Mouse (Mus musculus) hindbrain, embryonic 16.5 days (tissue): ENCODE measurements at regions not wholly inside any gene's neighbourhood (a gene's known extent, or its start where the extent isn't known, plus 50 kb on each side); places are given as distances from the start of the nearest gene placed in this dataset.

Experiments
- ATAC-seq: fragments of 200-750 bp; cut with Nextera tagmentation; 2 replicates; pipeline ENCODE4 v1.8.0; 2017; ENCODE audit warnings: moderate TSS enrichment, moderate library complexity
- H3K27ac ChIP-seq: fragments of 300-500 bp; sonication (generic); 2 replicates; pipeline ENCODE4 v1.5.1; 2014; ENCODE audit warnings: low read depth, mild to moderate bottlenecking, control low read depth, low read length, moderate library complexity
- H3K27me3 ChIP-seq: fragments of 300-500 bp; sonication (generic); replicated peaks from 2 replicates; pipeline ENCODE4 v1.6.1; 2014; ENCODE audit warnings: low read length; ENCODE audit not compliant: control insufficient read depth, insufficient read depth
- H3K36me3 ChIP-seq: fragments of 300-500 bp; sonication (generic); 2 replicates; pipeline ENCODE4 v1.6.1; 2014; ENCODE audit warnings: mild to moderate bottlenecking, low read length, moderate library complexity, mixed read lengths; ENCODE audit not compliant: control insufficient read depth, insufficient read depth
- H3K4me1 ChIP-seq: fragments of 300-500 bp; sonication (generic); 2 replicates; pipeline ENCODE4 v1.6.1; 2014; ENCODE audit warnings: low read depth, low read length; ENCODE audit not compliant: control insufficient read depth, insufficient read depth
- H3K4me2 ChIP-seq: fragments of 300-500 bp; sonication (generic); 2 replicates; pipeline ENCODE4 v1.6.1; 2014; ENCODE audit warnings: mild to moderate bottlenecking, low read length, control low read depth, moderate library complexity
- H3K4me3 ChIP-seq: fragments of 300-500 bp; sonication (generic); 2 replicates; pipeline ENCODE4 v1.5.1; 2014; ENCODE audit warnings: mild to moderate bottlenecking, low read length, control low read depth, moderate library complexity
- H3K9ac ChIP-seq: fragments of 300-500 bp; sonication (generic); 2 replicates; pipeline ENCODE4 v1.6.1; 2014; ENCODE audit warnings: low read depth, mild to moderate bottlenecking, control low read depth, low read length, moderate library complexity
- H3K9me3 ChIP-seq: fragments of 300-500 bp; sonication (generic); 2 replicates; pipeline ENCODE4 v1.6.1; 2014; ENCODE audit warnings: mild to moderate bottlenecking, low read length, moderate library complexity; ENCODE audit not compliant: control insufficient read depth
- WGBS: fragments of 180-500 bp; shearing (Covaris S2); extraction: QIAGEN DNeasy Blood & Tissue Kit; methylation state at CpG from one replicate; pipeline ENCODE4 v1.1.7; 2014; 5-methylcytosine and 5-hydroxymethylcytosine counted together

- no peaks in the 10 kb centered on the region for H3K27me3 ChIP-seq
- ATAC-seq, result peak; percentile 74; the same call in 1 of the 2 replicates
These were observed 109.4 kb upstream of the Gm12830 start for GRCm38 (mm10) chr4:114712005-114712665.

GRCm38 (mm10) chr4:114712921-114713527 lies 108.5 kb upstream of the Gm12830 start:
- H3K27me3 ChIP-seq, result no peaks in the 10 kb centered on the region
- H3K4me2 ChIP-seq, result no peak overlapping the region
- no peak overlapping the region for H3K27ac ChIP-seq
- H3K4me1 ChIP-seq, result no peaks in the 10 kb centered on the region
- WGBS, result 62% methylated on average over 4 of the region's 4 CpGs
- no peaks in the 10 kb centered on the region for H3K36me3 ChIP-seq
- no peak overlapping the region for H3K4me3 ChIP-seq
- no peaks in the 10 kb centered on the region; the same call in 1 of the 2 replicates for H3K9me3 ChIP-seq
- H3K9ac ChIP-seq, result no peak overlapping the region
- ATAC-seq, result peak; percentile 57

More at GRCm38 (mm10) chr4:114712005-114712665, 109.4 kb upstream of the Gm12830 start:
- H3K27ac ChIP-seq, result no peak overlapping the region
- no peaks in the 10 kb centered on the region for H3K9me3 ChIP-seq
- no peaks in the 10 kb centered on the region for H3K36me3 ChIP-seq
- H3K9ac ChIP-seq, result no peak overlapping the region
- H3K4me1 ChIP-seq, result no peaks in the 10 kb centered on the region
- no peak overlapping the region for H3K4me3 ChIP-seq
- WGBS, result 43% methylated on average over 7 of the region's 7 CpGs
- no peak overlapping the region for H3K4me2 ChIP-seq

GRCm38 (mm10) chr4:114716703-114717102 lies 104.8 kb upstream of the Gm12830 start:
- no peak for ATAC-seq
- Histone ChIP-seq H3K4me3 (no peak overlapping the region), H3K27me3 (no peaks in the 10 kb centered on the region), H3K9me3 (no peaks in the 10 kb centered on the region; the same call in 1 of the 2 replicates), H3K4me1 (no peaks in the 10 kb centered on the region), H3K4me2 (no peak overlapping the region), H3K9ac (no peak overlapping the region), H3K36me3 (no peaks in the 10 kb centered on the region), H3K27ac (no peak overlapping the region)
- WGBS, result 85% methylated on average over 2 of the region's 2 CpGs

GRCm38 (mm10) chr4:114720696-114721095 lies 100.8 kb upstream of the Gm12830 start:
- Histone ChIP-seq H3K4me3 (no peak overlapping the region), H3K9me3 (no peaks in the 10 kb centered on the region; the same call in 1 of the 2 replicates), H3K27me3 (no peaks in the 10 kb centered on the region), H3K9ac (no peak overlapping the region), H3K4me1 (no peaks in the 10 kb centered on the region), H3K27ac (no peak overlapping the region), H3K4me2 (no peak overlapping the region), H3K36me3 (no peaks in the 10 kb centered on the region)
- 74% methylated on average over 3 of the region's 3 CpGs for WGBS
- ATAC-seq, result no peak

- H3K36me3 ChIP-seq, result no peaks in the 10 kb centered on the region
- H3K27ac ChIP-seq, result no peak overlapping the region
- no peak overlapping the region for H3K4me3 ChIP-seq
- no peaks in the 10 kb centered on the region for H3K4me1 ChIP-seq
- no peak overlapping the region for H3K4me2 ChIP-seq
- 71% methylated on average over 2 of the region's 2 CpGs for WGBS
- H3K9ac ChIP-seq, result no peak overlapping the region
- H3K27me3 ChIP-seq, result no peaks in the 10 kb centered on the region
- no peak for ATAC-seq
- no peaks in the 10 kb centered on the region; the same call in 1 of the 2 replicates for H3K9me3 ChIP-seq
These were observed 100.1 kb upstream of the Gm12830 start for GRCm38 (mm10) chr4:114721386-114721785.

- 56% methylated on average over 11 of the region's 11 CpGs for WGBS
- Histone ChIP-seq H3K4me2 (no peak overlapping the region), H3K27me3 (no peaks in the 10 kb centered on the region), H3K4me3 (no peak overlapping the region), H3K36me3 (no peaks in the 10 kb centered on the region), H3K4me1 (no peaks in the 10 kb centered on the region), H3K9ac (no peak overlapping the region), H3K9me3 (no peaks in the 10 kb centered on the region), H3K27ac (no peak overlapping the region)
- ATAC-seq, result peak; percentile 77
These were observed 93.1 kb upstream of the Gm12830 start for GRCm38 (mm10) chr4:114728235-114729000.

GRCm38 (mm10) chr4:114733256-114734004 lies 88.1 kb upstream of the Gm12830 start:
- Histone ChIP-seq H3K4me2 (no peak overlapping the region), H3K9ac (no peak overlapping the region), H3K27ac (no peak overlapping the region), H3K4me3 (no peak overlapping the region), H3K27me3 (no peaks in the 10 kb centered on the region), H3K4me1 (no peaks in the 10 kb centered on the region), H3K36me3 (no peaks in the 10 kb centered on the region), H3K9me3 (no peaks in the 10 kb centered on the region)
- WGBS, result 89% methylated on average over 10 of the region's 10 CpGs
- ATAC-seq, result no peak

GRCm38 (mm10) chr4:114738903-114739667 lies 82.4 kb upstream of the Gm12830 start:
- H3K4me1 ChIP-seq, result no peaks in the 10 kb centered on the region
- WGBS, result 54% methylated on average over 16 of the region's 16 CpGs
- no peak for ATAC-seq

More at GRCm38 (mm10) chr4:114738903-114739667, 82.4 kb upstream of the Gm12830 start:
- no peaks in the 10 kb centered on the region for H3K36me3 ChIP-seq
- H3K4me3 ChIP-seq, result no peak overlapping the region
- H3K9me3 ChIP-seq, result no peaks in the 10 kb centered on the region
- H3K9ac ChIP-seq, result no peak overlapping the region
- no peak overlapping the region for H3K4me2 ChIP-seq
- H3K27me3 ChIP-seq, result no peaks in the 10 kb centered on the region
- no peak overlapping the region for H3K27ac ChIP-seq
